Mouse (Mus musculus) mature B cell (primary cell): Measurements from ENCODE around the gene Plxna2.

Source experiments
- in situ Hi-C: fragments of 300-500 bp; cut with MboI; formaldehyde crosslinking; loops from 2 replicates; pipeline ENCODE4 v1.14.3; 2019

The Plxna2 gene

GRCm38 (mm10) chr1:194815547-194815946 lies 197.5 kb downstream of the Plxna2 start:
- in situ Hi-C loops = no loop called here

- in situ Hi-C loops = no loop called here
Measured at GRCm38 (mm10) chr1:194816913-194817312, 198.9 kb downstream of the Plxna2 start.

GRCm38 (mm10) chr1:194820953-194821352 lies 202.9 kb downstream of the Plxna2 start:
- in situ Hi-C loops = no loop called here

GRCm38 (mm10) chr1:194821721-194822120 lies 203.7 kb downstream of the Plxna2 start:
- in situ Hi-C loops = no loop called here

GRCm38 (mm10) chr1:194828316-194828715 lies 210.3 kb downstream of the Plxna2 start:
- in situ Hi-C loops = no loop called here

- in situ Hi-C loops = no loop called here
Measured at GRCm38 (mm10) chr1:194835238-194835637, 217.2 kb downstream of the Plxna2 start.

GRCm38 (mm10) chr1:194836182-194836581 lies 218.2 kb downstream of the Plxna2 start:
- in situ Hi-C loops = no loop called here

- in situ Hi-C loops = no loop called here
Measured at GRCm38 (mm10) chr1:194836671-194837070, 218.7 kb downstream of the Plxna2 start.

GRCm38 (mm10) chr1:194839230-194839910 lies 221.4 kb downstream of the Plxna2 start:
- in situ Hi-C loops = no loop called here

GRCm38 (mm10) chr1:194843020-194843419 lies 225.0 kb downstream of the Plxna2 start:
- in situ Hi-C loops = no loop called here

- in situ Hi-C loops = no loop called here
Measured at GRCm38 (mm10) chr1:194847014-194847413, 229.0 kb downstream of the Plxna2 start.

GRCm38 (mm10) chr1:194851242-194852064 lies 233.4 kb downstream of the Plxna2 start:
- in situ Hi-C loops = no loop called here

GRCm38 (mm10) chr1:194852065-194852358 lies 234.0 kb downstream of the Plxna2 start:
- in situ Hi-C loops = no loop called here
